Mouse (Mus musculus): ENCODE measurements around the gene Gal3st4. TPM values are rescaled to one million over a fixed set of nuclear protein-coding genes. Genes with fewer than 3 reads are reported as not detected.
"Not testable (repeated sequence)": the region's sequence is repeated elsewhere in the genome, so short reads cannot be mapped to it uniquely, and the experiment has no call there.

Gal3st4 gene
- polyA plus RNA-seq, 1 experiment = 0.10 TPM

- Histone ChIP-seq H3K36me3 (ENCODE audit: control insufficient read depth, insufficient read depth, low read length) (no peaks in the 10 kb centered on the region), H3K4me1 (ENCODE audit: control insufficient read depth, insufficient read depth, low read length) (no peaks in the 10 kb centered on the region), H3K4me3 (ENCODE audit: control insufficient read depth, low read depth, low read length) (no peak overlapping the region), H3K27ac (ENCODE audit: control insufficient read depth, insufficient read depth, low read depth, low read length) (no peak overlapping the region), H3K27me3 (ENCODE audit: control insufficient read depth, insufficient read depth, low read length) (no peaks in the 10 kb centered on the region)
- TF ChIP-seq CTCF (IDR thresholded peaks at IDR 0.05; ENCODE audit: control insufficient read depth, insufficient read depth, insufficient replicate concordance, low read depth, low read length) (no peak), POLR2A (IDR thresholded peaks at IDR 0.05; ENCODE audit: control insufficient read depth, low read depth, low read length) (no peak)
Observed at GRCm38 (mm10) chr5:138219864-138220263, 52.8 kb downstream of the Gal3st4 start.

DNA sequence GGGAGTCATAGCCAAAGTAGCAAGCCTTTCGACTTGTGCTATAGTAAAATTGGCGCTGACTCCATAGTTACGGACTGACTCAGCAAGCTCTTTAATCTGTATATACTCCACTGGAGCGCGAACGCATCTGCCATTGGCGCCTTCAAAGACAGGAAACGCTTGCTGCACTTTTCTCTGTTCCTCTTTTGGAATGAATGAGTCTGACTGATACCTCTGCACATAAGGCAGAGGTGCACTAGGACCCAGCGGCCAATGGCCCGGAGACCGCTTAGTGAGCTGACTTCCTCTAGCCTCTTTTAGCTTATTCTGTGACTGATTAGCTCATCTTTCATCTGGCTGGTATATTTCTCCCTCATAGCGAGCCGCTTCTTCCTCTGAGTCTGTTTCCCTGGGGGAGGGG is 56.0 kb downstream of the Gal3st4 start:
- not testable (repeated sequence) for H3K27me3 ChIP-seq (ENCODE audit: control insufficient read depth, insufficient read depth, low read length); H3K4me3 ChIP-seq (ENCODE audit: control insufficient read depth, low read depth, low read length); H3K4me1 ChIP-seq (ENCODE audit: control insufficient read depth, insufficient read depth, low read length); H3K36me3 ChIP-seq (ENCODE audit: control insufficient read depth, insufficient read depth, low read length); H3K27ac ChIP-seq (ENCODE audit: control insufficient read depth, insufficient read depth, low read depth, low read length)

Other genes starting within 250 kb of the Gal3st4 start
- 9.7 and 10.4 TPM in 2 replicates for gene Smok3c, start 219.6 kb downstream of the Gal3st4 start, polyA plus RNA-seq (2012; rRNA removed)
- gene Zkscan1, start 187.8 kb downstream of the Gal3st4 start, polyA plus RNA-seq (2012; rRNA removed) = 3.4 and 4.0 TPM in 2 replicates
- gene Zscan21, start 155.9 kb downstream of the Gal3st4 start, polyA plus RNA-seq (2012; rRNA removed) = 51.4 and 58.2 TPM in 2 replicates
- 1.8 and 2.2 TPM in 2 replicates for gene Zfp113, start 117.1 kb downstream of the Gal3st4 start, polyA plus RNA-seq (2012; rRNA removed)
- 148 and 160 TPM in 2 replicates for gene Cops6, start 111.8 kb downstream of the Gal3st4 start, polyA plus RNA-seq (2012; rRNA removed)
- gene Ap4m1, start 100.8 kb downstream of the Gal3st4 start, polyA plus RNA-seq (2012; rRNA removed) = 65.6 and 70.3 TPM in 2 replicates
- 93.6 and 96.0 TPM in 2 replicates for gene Mcm7, start 100.4 kb downstream of the Gal3st4 start, polyA plus RNA-seq (2012; rRNA removed)
- 141 and 154 TPM in 2 replicates for gene Taf6, start 85.4 kb downstream of the Gal3st4 start, polyA plus RNA-seq (2012; rRNA removed)
- 1.6 and 1.7 TPM in 2 replicates for gene Cnpy4, start 85.4 kb downstream of the Gal3st4 start, polyA plus RNA-seq (2012; rRNA removed)
- 5.4 and 6.2 TPM in 2 replicates for gene Mblac1, start 78.5 kb downstream of the Gal3st4 start, polyA plus RNA-seq (2012; rRNA removed)
- gene Nxpe5, start 46.9 kb downstream of the Gal3st4 start, polyA plus RNA-seq (2012; rRNA removed) = 0.14 and 0.19 TPM in 2 replicates
- gene Lamtor4, start 17.4 kb downstream of the Gal3st4 start, polyA plus RNA-seq (2012; rRNA removed) = 23.2 and 28.3 TPM in 2 replicates
- 60.7 and 63.1 TPM in 2 replicates for gene BC037034, start 8.8 kb downstream of the Gal3st4 start, polyA plus RNA-seq (2012; rRNA removed)
- gene Gm43720, start 7.1 kb upstream of the Gal3st4 start, polyA plus RNA-seq (2012; rRNA removed) = not detected in 2 replicates
- 18.6 and 22.7 TPM in 2 replicates for gene Gpc2, start 7.2 kb upstream of the Gal3st4 start, polyA plus RNA-seq (2012; rRNA removed)
- gene Stag3, start 7.4 kb upstream of the Gal3st4 start, polyA plus RNA-seq (2012; rRNA removed) = 201 and 224 TPM in 2 replicates
- gene Pvrig, start 69.1 kb upstream of the Gal3st4 start, polyA plus RNA-seq (2012; rRNA removed) = 1.4 and 1.5 TPM in 2 replicates
- 2.5 and 2.9 TPM in 2 replicates for gene Zfp157, start 168.6 kb upstream of the Gal3st4 start, polyA plus RNA-seq (2012; rRNA removed)

Measured in testis, adult 2 months (tissue).